Mouse (Mus musculus) MEL (cell line): Measurements from ENCODE around the gene Trabd.

Experiments used
- CTCF ChIP-seq, 3 experiments: IDR thresholded peaks in 2 of 3; conservative IDR thresholded peaks in 1 of 3; 2 replicates each; pipeline ENCODE4 v1.5.1; 2011 to 2012; ENCODE audit warnings: low read length in 3 of 3, low read depth in 2 of 3, mild to moderate bottlenecking in 2 of 3, improper control_type of control experiment in 1 of 3, inconsistent platforms in 1 of 3, mixed read lengths in 1 of 3, moderate library complexity in 1 of 3; ENCODE audit not compliant: control insufficient read depth in 1 of 3, insufficient read depth in 1 of 3, poor library complexity in 1 of 3, severe bottlenecking in 1 of 3
- E2F4 ChIP-seq: IDR thresholded peaks from 2 replicates; pipeline ENCODE4 v1.6.1; 2011; ENCODE audit warnings: low read depth, low read length, improper control_type of control experiment, borderline replicate concordance
- GATA1 ChIP-seq: IDR thresholded peaks from 2 replicates; pipeline ENCODE4 v1.6.1; 2011; ENCODE audit warnings: low read depth, low read length, improper control_type of control experiment
- POLR2A ChIP-seq, 2 experiments: IDR thresholded peaks; 2 replicates each; pipeline ENCODE4 v1.6.1; 2011 to 2012; ENCODE audit warnings: low read length in 2 of 2, mild to moderate bottlenecking in 2 of 2, control low read depth in 1 of 2, improper control_type of control experiment in 1 of 2, low read depth in 1 of 2, moderate library complexity in 1 of 2; ENCODE audit not compliant: control insufficient read depth in 1 of 2, insufficient read depth in 1 of 2, poor library complexity in 1 of 2
- TAL1 ChIP-seq: IDR thresholded peaks from 2 replicates; pipeline ENCODE4 v1.6.1; 2012; ENCODE audit warnings: mild to moderate bottlenecking, inconsistent platforms, low read length, moderate library complexity, mixed read lengths
- TBP ChIP-seq: IDR thresholded peaks from 2 replicates; pipeline ENCODE4 v1.8.0; 2011; ENCODE audit warnings: low read depth, low read length, improper control_type of control experiment

DNA sequence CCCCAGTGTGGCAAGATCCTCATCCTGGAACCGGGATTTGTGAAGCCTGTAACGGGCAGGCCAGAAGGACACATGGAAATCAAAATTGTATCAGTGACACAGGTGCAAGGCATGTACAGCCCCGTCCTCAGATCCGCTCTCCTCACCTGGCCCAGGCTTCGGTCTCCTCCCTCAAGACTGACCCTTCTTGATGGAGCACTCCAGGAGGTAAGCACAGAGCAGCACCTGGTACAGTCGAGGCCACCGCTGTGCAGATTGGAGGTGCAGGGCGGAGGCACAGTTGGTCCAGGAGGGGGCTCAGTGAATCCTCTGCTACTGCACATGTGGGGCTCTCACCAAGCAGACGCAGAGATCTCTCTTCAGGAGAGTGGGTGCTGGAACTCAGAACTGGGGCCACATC, 50.4 kb downstream of the Trabd start:
- TF ChIP-seq CTCF (IDR thresholded peaks at IDR 0.05 in 2 of 3, conservative IDR thresholded peaks at IDR 0.05 in 1 of 3; ENCODE audit: control insufficient read depth in 1 of 3, insufficient read depth in 1 of 3, low read depth in 2 of 3, low read length in 3 of 3, poor library complexity in 1 of 3, severe bottlenecking in 1 of 3) (no peak), E2F4 (no peak), POLR2A (IDR thresholded peaks at IDR 0.05; ENCODE audit: control insufficient read depth in 1 of 2, insufficient read depth in 1 of 2, low read depth in 1 of 2, low read length in 2 of 2, poor library complexity in 1 of 2) (no peak), TBP (no peak), TAL1 (no peak), GATA1 (no peak)
